Mouse (Mus musculus): ENCODE results near the gene Magix.

Magix gene

GRCm38 (mm10) chrX:7674284-7675000 is 6.6 kb downstream of the Magix start:
- peak; percentile 63 for ATAC-seq (ENCODE audit: low TSS enrichment)

- ATAC-seq (ENCODE audit: low TSS enrichment) = no peak
Observed at GRCm38 (mm10) chrX:7673578-7674281, 7.3 kb downstream of the Magix start.

- ATAC-seq (ENCODE audit: low TSS enrichment) = no peak
Observed at GRCm38 (mm10) chrX:7672739-7673138, 8.3 kb downstream of the Magix start.

- 0 out of 2 replicates have a peak, but pooled peaks have one; percentile 27 for ATAC-seq (ENCODE audit: low TSS enrichment)
Observed at GRCm38 (mm10) chrX:7670921-7671623, 10.0 kb downstream of the Magix start, which contains the start of gene Plp2. Gene Plp2 (minus strand): TSS chrX:7671390.

- ATAC-seq (ENCODE audit: low TSS enrichment) = peak; percentile 55
Observed at GRCm38 (mm10) chrX:7670390-7670881, 10.6 kb downstream of the Magix start.

GRCm38 (mm10) chrX:7665739-7666502 is 15.1 kb downstream of the Magix start:
- no peak for ATAC-seq (ENCODE audit: low TSS enrichment)

GRCm38 (mm10) chrX:7664791-7665190 is 16.3 kb downstream of the Magix start:
- ATAC-seq (ENCODE audit: low TSS enrichment) = no peak

GRCm38 (mm10) chrX:7662936-7663335 is 18.1 kb downstream of the Magix start:
- no peak for ATAC-seq (ENCODE audit: low TSS enrichment)

GRCm38 (mm10) chrX:7661086-7661485 is 20.0 kb downstream of the Magix start:
- ATAC-seq (ENCODE audit: low TSS enrichment) = no peak

GRCm38 (mm10) chrX:7658785-7659589 is 22.1 kb downstream of the Magix start:
- no peak for ATAC-seq (ENCODE audit: low TSS enrichment)

- ATAC-seq (ENCODE audit: low TSS enrichment) = peak; percentile 69
Observed at GRCm38 (mm10) chrX:7658031-7658784, 22.8 kb downstream of the Magix start.

GRCm38 (mm10) chrX:7657221-7657639 is 23.8 kb downstream of the Magix start, which contains the start of gene Prickle3:
Gene Prickle3 (plus strand): TSS chrX:7657260.
- ATAC-seq (ENCODE audit: low TSS enrichment) = 0 out of 2 replicates have a peak, but pooled peaks have one; percentile 42

GRCm38 (mm10) chrX:7648671-7649304 is 32.3 kb downstream of the Magix start:
- peak; percentile 87 for ATAC-seq (ENCODE audit: low TSS enrichment)

GRCm38 (mm10) chrX:7645349-7645748 is 35.7 kb downstream of the Magix start:
- ATAC-seq (ENCODE audit: low TSS enrichment) = peak; percentile 15; the same call in 1 of the 2 replicates

GRCm38 (mm10) chrX:7640785-7641184 is 40.3 kb downstream of the Magix start:
- ATAC-seq (ENCODE audit: low TSS enrichment) = no peak

GRCm38 (mm10) chrX:7639536-7640325 is 41.3 kb downstream of the Magix start:
- ATAC-seq (ENCODE audit: low TSS enrichment) = peak; percentile 17; the same call in 1 of the 2 replicates

- peak; percentile 43 for ATAC-seq (ENCODE audit: low TSS enrichment)
Observed at GRCm38 (mm10) chrX:7638401-7639091, 42.5 kb downstream of the Magix start, which contains the start of gene Syp. Gene Syp (plus strand): TSS chrX:7638471.

GRCm38 (mm10) chrX:7635101-7635500 is 46.0 kb downstream of the Magix start:
- peak; percentile 86 for ATAC-seq (ENCODE audit: low TSS enrichment)

Measured in frontal cortex, adult (tissue).